Mouse (Mus musculus): ENCODE results near the gene Mybpc2. TPM values are rescaled to one million over a fixed set of nuclear protein-coding genes. Genes with fewer than 3 reads are reported as not detected.
A peak's percentile ranks its signal among the peaks of the same experiment; 100 is the strongest.

Gene Mybpc2
- polyA plus RNA-seq, 1 experiment from 2014 or later = 4.5 TPM

DNA sequence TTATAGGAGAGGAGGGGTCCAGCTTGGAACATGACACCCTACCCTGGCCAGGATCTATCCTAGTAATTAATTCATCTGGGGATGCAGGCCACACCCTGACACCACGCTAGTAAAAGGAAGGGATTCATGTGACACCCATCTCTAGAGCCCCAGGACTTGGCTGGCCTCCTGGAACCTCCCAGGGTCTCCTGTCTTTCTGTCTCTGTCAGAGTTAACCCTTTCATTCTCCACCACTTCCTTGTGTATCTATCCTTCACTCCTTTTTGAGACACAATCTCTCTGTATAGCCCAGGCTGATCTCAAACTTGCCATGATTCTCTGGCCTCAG lies 51.9 kb downstream of the Mybpc2 start:
- Histone ChIP-seq H3K27me3 (ENCODE audit: control insufficient read depth, insufficient read depth, low read length) (no peaks in the 10 kb centered on the region), H3K4me1 (ENCODE audit: control insufficient read depth, insufficient read depth, low read length) (peaks cover 46% of the 10 kb centered on the region), H3K36me3 (ENCODE audit: control insufficient read depth, insufficient read depth) (no peaks in the 10 kb centered on the region), H3K9ac (ENCODE audit: low read length) (peak overlapping the region; percentile 89), H3K4me3 (ENCODE audit: low read length) (peak overlapping the region; percentile 58), H3K9me3 (replicated peaks; ENCODE audit: control insufficient read depth, low read length) (no peaks in the 10 kb centered on the region), H3K4me2 (ENCODE audit: low read depth, low read length) (peak overlapping the region; percentile 77), H3K27ac (ENCODE audit: low read length) (peak overlapping the region; percentile 99)
- no peak for ATAC-seq (replicated peaks; ENCODE audit: extremely low read depth, insufficient read depth, low FRiP score)
- 0% methylated on average over 1 of the region's 1 CpGs for WGBS

DNA sequence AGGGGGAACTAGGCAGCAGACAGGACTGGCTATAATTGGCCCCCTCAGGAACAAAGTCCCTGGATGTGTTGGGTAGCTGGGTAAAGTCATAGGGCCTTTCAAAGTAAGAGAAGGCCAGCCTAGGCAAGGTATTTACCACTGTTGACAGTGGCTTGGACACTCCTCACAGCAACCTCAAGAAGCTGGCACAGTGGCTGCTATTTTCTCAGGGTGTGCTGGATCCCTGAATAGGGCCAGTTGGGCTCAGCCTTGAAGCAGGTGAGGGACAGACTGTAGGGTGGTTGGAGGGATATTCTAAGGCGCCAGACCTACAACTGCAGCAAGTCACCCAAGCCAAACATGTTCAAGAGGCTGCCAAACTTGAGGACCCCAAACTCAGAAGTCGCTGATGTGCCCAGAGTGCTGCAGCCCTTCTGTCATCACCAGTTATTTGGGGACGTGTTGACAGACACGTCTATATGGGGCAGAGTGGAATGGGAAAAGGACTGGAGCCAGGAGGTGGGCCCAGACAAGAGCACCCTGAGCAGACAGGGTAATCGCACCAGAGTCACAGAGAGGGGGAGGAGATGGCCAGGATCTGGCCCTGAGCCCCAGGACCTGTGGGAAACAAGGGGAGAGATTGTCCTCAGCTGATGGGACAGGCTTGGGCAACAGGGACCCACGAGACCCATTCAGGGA lies 52.4 kb downstream of the Mybpc2 start:
- peak overlapping the region; percentile 99 for H3K27ac ChIP-seq (ENCODE audit: low read length)
- H3K4me1 ChIP-seq (ENCODE audit: control insufficient read depth, insufficient read depth, low read length) = peaks cover 46% of the 10 kb centered on the region
- peak overlapping the region; percentile 89 for H3K9ac ChIP-seq (ENCODE audit: low read length)
- peak overlapping the region; percentile 58; the same call in 1 of the 2 replicates for H3K4me3 ChIP-seq (ENCODE audit: low read length)
- H3K9me3 ChIP-seq (replicated peaks; ENCODE audit: control insufficient read depth, low read length) = no peaks in the 10 kb centered on the region
- WGBS = 8% methylated on average over 6 of the region's 6 CpGs
- ATAC-seq (replicated peaks; ENCODE audit: extremely low read depth, insufficient read depth, low FRiP score) = peak; percentile 69
- peak overlapping the region; percentile 77 for H3K4me2 ChIP-seq (ENCODE audit: low read depth, low read length)
- no peaks in the 10 kb centered on the region for H3K36me3 ChIP-seq (ENCODE audit: control insufficient read depth, insufficient read depth)
- no peaks in the 10 kb centered on the region for H3K27me3 ChIP-seq (ENCODE audit: control insufficient read depth, insufficient read depth, low read length)

GRCm38 (mm10) chr7:44470696-44471612 lies 53.5 kb downstream of the Mybpc2 start:
- peaks cover 46% of the 10 kb centered on the region for H3K4me1 ChIP-seq (ENCODE audit: control insufficient read depth, insufficient read depth, low read length)
- H3K4me2 ChIP-seq (ENCODE audit: low read depth, low read length) = peak overlapping the region; percentile 13; the same call in 1 of the 2 replicates
- peak overlapping the region; percentile 99 for H3K27ac ChIP-seq (ENCODE audit: low read length)
- H3K4me3 ChIP-seq (ENCODE audit: low read length) = no peak overlapping the region
- H3K9ac ChIP-seq (ENCODE audit: low read length) = peak overlapping the region; percentile 62
- no peaks in the 10 kb centered on the region for H3K9me3 ChIP-seq (replicated peaks; ENCODE audit: control insufficient read depth, low read length)
- no peaks in the 10 kb centered on the region for H3K36me3 ChIP-seq (ENCODE audit: control insufficient read depth, insufficient read depth)
- no peaks in the 10 kb centered on the region for H3K27me3 ChIP-seq (ENCODE audit: control insufficient read depth, insufficient read depth, low read length)
- no peak for ATAC-seq (replicated peaks; ENCODE audit: extremely low read depth, insufficient read depth, low FRiP score)
- WGBS = 70% methylated on average over 16 of the region's 16 CpGs

DNA sequence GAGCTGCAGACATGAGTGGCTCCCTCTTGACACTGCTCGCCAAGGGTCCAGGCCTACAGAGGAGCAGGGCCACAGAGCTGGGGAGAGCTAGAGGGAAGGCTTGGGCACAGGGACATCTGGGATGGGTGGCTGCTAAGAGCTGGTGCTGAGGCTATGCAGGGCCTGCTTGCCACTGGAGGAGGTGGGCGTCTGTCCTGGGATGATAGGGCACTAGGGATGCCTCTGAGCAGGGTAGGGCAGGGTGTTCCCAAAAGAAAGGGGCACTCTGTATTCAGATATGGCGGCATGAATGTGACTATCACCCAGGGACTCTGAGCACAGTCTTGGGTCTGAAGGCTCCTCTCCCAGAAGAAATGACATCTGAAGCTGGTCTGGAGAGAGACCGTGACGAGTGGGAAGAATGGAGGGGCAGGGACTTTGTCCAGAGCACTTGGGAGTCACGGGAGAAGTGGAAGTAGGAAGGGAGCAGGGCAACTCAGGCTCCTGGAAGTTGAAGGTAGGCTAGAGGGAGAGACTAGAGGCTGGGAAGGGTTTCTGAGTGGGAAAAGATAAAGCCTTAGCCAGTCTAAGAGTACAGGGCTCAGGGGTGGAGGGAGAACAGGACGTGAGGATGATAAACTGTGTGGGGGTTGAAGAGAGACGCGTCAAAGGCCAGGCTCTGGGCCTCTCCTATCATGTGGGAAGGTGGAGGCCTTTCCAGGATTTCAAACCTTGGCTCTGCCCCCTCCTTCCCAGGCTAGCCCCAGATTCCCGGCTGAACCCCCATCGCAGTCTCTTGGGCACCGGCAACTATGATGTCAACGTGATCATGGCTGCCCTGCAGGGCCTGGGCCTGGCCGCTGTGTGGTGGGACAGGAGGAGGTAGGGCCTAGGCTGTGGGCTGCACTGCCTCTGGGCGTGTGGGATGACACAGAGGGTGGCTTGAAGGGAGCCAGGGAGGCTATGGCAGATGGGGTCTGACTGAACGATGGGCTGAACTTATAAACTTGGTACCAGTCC lies 54.5 kb downstream of the Mybpc2 start:
- Histone ChIP-seq H3K4me3 (ENCODE audit: low read length) (no peak overlapping the region), H3K27me3 (ENCODE audit: control insufficient read depth, insufficient read depth, low read length) (no peaks in the 10 kb centered on the region), H3K9ac (ENCODE audit: low read length) (peak overlapping the region; percentile 85), H3K36me3 (ENCODE audit: control insufficient read depth, insufficient read depth) (no peaks in the 10 kb centered on the region), H3K9me3 (replicated peaks; ENCODE audit: control insufficient read depth, low read length) (no peaks in the 10 kb centered on the region), H3K27ac (ENCODE audit: low read length) (peak overlapping the region; percentile 99), H3K4me2 (ENCODE audit: low read depth, low read length) (peak overlapping the region; percentile 91), H3K4me1 (ENCODE audit: control insufficient read depth, insufficient read depth, low read length) (peaks cover 46% of the 10 kb centered on the region)
- 57% methylated on average over 16 of the region's 16 CpGs for WGBS
- no peak for ATAC-seq (replicated peaks; ENCODE audit: extremely low read depth, insufficient read depth, low FRiP score)

DNA sequence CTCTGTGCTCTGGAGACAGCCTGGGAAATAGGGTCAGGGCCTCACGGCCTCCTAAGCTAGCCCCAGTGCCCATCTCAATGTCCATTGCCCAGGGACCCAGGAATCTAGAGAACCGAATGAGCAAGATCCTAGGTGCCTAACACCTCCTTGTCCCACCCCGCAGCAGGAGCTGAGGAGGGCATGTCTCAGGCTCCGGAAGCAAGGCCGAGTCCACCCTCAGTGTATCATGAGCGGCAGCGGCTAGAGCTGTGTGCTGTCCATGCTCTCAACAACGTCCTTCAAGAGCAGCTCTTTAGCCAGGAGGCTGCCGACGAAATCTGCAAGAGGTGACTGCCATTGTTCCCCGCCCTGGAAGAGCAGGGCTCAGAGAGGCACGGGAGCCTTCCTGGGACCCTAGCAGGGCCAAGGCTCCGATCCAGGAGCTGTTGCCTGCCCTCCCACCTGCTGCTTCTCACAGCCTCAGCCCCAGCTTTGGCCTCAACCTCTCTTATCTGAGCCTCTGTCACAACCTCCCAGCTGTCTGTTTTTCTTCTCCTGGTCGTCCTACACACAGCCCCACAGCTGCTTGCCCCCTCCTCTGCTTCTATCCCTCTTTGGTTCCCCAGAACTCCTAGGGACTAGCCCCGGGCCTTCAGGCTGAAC lies 55.7 kb downstream of the Mybpc2 start:
- peak overlapping the region; percentile 85 for H3K9ac ChIP-seq (ENCODE audit: low read length)
- no peak for ATAC-seq (replicated peaks; ENCODE audit: extremely low read depth, insufficient read depth, low FRiP score)
- H3K27me3 ChIP-seq (ENCODE audit: control insufficient read depth, insufficient read depth, low read length) = peaks cover 4% of the 10 kb centered on the region; the same call in 1 of the 2 replicates
- H3K27ac ChIP-seq (ENCODE audit: low read length) = peak overlapping the region; percentile 99
- WGBS = 34% methylated on average over 15 of the region's 15 CpGs
- no peaks in the 10 kb centered on the region for H3K9me3 ChIP-seq (replicated peaks; ENCODE audit: control insufficient read depth, low read length)
- H3K4me1 ChIP-seq (ENCODE audit: control insufficient read depth, insufficient read depth, low read length) = peaks cover 46% of the 10 kb centered on the region
- no peaks in the 10 kb centered on the region for H3K36me3 ChIP-seq (ENCODE audit: control insufficient read depth, insufficient read depth)
- peak overlapping the region; percentile 77 for H3K4me3 ChIP-seq (ENCODE audit: low read length)
- H3K4me2 ChIP-seq (ENCODE audit: low read depth, low read length) = peak overlapping the region; percentile 91

DNA sequence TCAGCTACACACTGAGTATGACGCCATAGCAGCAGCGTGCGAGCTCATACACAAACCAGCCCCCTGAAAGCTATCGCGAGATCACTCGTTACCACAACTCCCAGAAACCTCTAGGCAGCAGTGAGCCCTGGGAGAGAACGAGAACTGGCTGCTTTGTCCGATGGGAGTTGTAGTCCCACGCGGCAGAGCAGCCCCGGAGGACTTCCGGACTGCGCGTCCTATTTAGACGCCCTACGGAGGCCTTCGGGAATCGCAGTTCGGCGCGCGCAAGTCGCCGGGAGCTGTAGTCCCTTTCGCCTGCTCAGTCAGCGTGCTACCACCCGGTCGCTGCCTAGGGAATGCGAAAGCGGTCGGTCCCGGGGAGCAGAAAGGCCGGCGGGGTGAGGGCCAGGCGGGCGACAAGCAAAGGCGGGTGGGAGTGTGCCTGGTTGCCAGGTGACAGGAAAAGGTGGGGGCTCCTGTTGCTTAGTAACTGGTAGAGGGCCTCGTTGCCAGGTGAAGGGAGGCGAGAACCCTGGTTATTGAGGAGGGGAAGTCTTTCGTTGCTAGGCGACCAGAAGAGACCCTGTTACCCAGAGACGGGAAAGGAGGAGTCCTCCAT lies 56.5 kb downstream of the Mybpc2 start, which contains the start of gene Josd2:
TSS of gene Josd2 (plus strand) at position 170 of the 601 bp plus-strand sequence.
- WGBS = under 1% methylated on average over 42 of the region's 42 CpGs
- H3K36me3 ChIP-seq (ENCODE audit: control insufficient read depth, insufficient read depth) = no peaks in the 10 kb centered on the region
- ATAC-seq (replicated peaks; ENCODE audit: extremely low read depth, insufficient read depth, low FRiP score) = peak; percentile 85
- H3K9ac ChIP-seq (ENCODE audit: low read length) = peak within 1 kb of the TSS; percentile 85
- H3K4me3 ChIP-seq (ENCODE audit: low read length) = peak within 1 kb of the TSS; percentile 77
- no peaks in the 10 kb centered on the region for H3K9me3 ChIP-seq (replicated peaks; ENCODE audit: control insufficient read depth, low read length)
- H3K4me2 ChIP-seq (ENCODE audit: low read depth, low read length) = peak within 1 kb of the TSS; percentile 91
- peak within 1 kb of the TSS; percentile 99 for H3K27ac ChIP-seq (ENCODE audit: low read length)
- peaks cover 45% of the 10 kb centered on the region for H3K4me1 ChIP-seq (ENCODE audit: control insufficient read depth, insufficient read depth, low read length)
- H3K27me3 ChIP-seq (ENCODE audit: control insufficient read depth, insufficient read depth, low read length) = peaks cover 7% of the 10 kb centered on the region; the same call in 1 of the 2 replicates

DNA sequence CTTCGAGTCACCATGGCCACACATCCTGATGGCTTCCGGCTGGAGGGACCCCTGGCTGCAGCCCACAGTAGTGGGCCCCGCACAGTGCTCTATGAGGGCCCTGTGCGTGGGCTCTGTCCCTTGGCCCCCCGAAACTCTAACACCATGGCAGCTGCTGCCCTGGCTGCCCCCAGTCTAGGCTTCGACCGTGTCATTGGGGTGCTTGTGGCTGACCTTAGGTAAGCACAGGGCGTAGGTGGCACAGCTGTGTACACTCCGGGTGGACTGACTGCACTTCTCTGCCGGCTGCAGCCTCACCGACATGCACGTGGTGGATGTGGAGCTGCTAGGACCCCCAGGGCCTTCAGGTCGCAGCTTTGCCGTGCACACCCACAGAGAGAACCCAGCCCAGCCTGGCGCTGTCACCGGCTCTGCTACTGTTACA lies 57.6 kb downstream of the Mybpc2 start:
- no peak for ATAC-seq (replicated peaks; ENCODE audit: extremely low read depth, insufficient read depth, low FRiP score)
- peaks cover 35% of the 10 kb centered on the region for H3K4me1 ChIP-seq (ENCODE audit: control insufficient read depth, insufficient read depth, low read length)
- no peak overlapping the region; the same call in 1 of the 2 replicates for H3K27ac ChIP-seq (ENCODE audit: low read length)
- no peak overlapping the region for H3K4me3 ChIP-seq (ENCODE audit: low read length)
- H3K27me3 ChIP-seq (ENCODE audit: control insufficient read depth, insufficient read depth, low read length) = peaks cover 13% of the 10 kb centered on the region
- H3K4me2 ChIP-seq (ENCODE audit: low read depth, low read length) = no peak overlapping the region
- H3K36me3 ChIP-seq (ENCODE audit: control insufficient read depth, insufficient read depth) = no peaks in the 10 kb centered on the region
- 82% methylated on average over 16 of the region's 16 CpGs for WGBS
- H3K9ac ChIP-seq (ENCODE audit: low read length) = no peak overlapping the region
- no peaks in the 10 kb centered on the region for H3K9me3 ChIP-seq (replicated peaks; ENCODE audit: control insufficient read depth, low read length)

All from heart, embryonic 16.5 days (tissue).